Mouse (Mus musculus) kidney, embryonic 15.5 days (tissue): ENCODE measurements around the gene Sh3bp5. TPM values are rescaled to one million over a fixed set of nuclear protein-coding genes. Genes with fewer than 3 reads are reported as not detected.

Experiments
- ATAC-seq: fragments of 200-750 bp; cut with Nextera tagmentation; replicated peaks from 2 replicates; pipeline ENCODE4 v1.8.0; 2017; ENCODE audit warnings: moderate TSS enrichment; ENCODE audit not compliant: low FRiP score
- H3K27ac ChIP-seq: fragments of 300-500 bp; sonication (generic); 2 replicates; pipeline ENCODE4 v1.5.1; 2015; ENCODE audit warnings: mild to moderate bottlenecking, inconsistent platforms
- H3K27me3 ChIP-seq: fragments of 300-500 bp; sonication (generic); 2 replicates; pipeline ENCODE4 v1.6.1; 2015; ENCODE audit warnings: inconsistent platforms
- H3K36me3 ChIP-seq: fragments of 300-500 bp; sonication (generic); 2 replicates; pipeline ENCODE4 v1.6.1; 2015; ENCODE audit warnings: inconsistent platforms
- H3K4me1 ChIP-seq: fragments of 300-500 bp; sonication (generic); 2 replicates; pipeline ENCODE4 v1.6.1; 2015; ENCODE audit warnings: inconsistent platforms
- H3K4me2 ChIP-seq: fragments of 300-500 bp; sonication (generic); 2 replicates; pipeline ENCODE4 v1.6.1; 2015; ENCODE audit warnings: moderate library complexity, mild to moderate bottlenecking, inconsistent platforms
- H3K4me3 ChIP-seq: fragments of 300-500 bp; sonication (generic); replicated peaks from 2 replicates; pipeline ENCODE4 v1.5.1; 2015; ENCODE audit warnings: mild to moderate bottlenecking, inconsistent platforms
- H3K9ac ChIP-seq: fragments of 300-500 bp; sonication (generic); 2 replicates; pipeline ENCODE4 v1.6.1; 2015; ENCODE audit warnings: mild to moderate bottlenecking, inconsistent platforms
- H3K9me3 ChIP-seq: fragments of 300-500 bp; sonication (generic); replicated peaks from 2 replicates; pipeline ENCODE4 v1.6.1; 2016; ENCODE audit warnings: inconsistent platforms
- WGBS: fragments of 180-500 bp; shearing (Covaris S2); methylation state at CpG from one replicate; pipeline ENCODE4 v1.1.7; 2015; ENCODE audit warnings: mixed read lengths; 5-methylcytosine and 5-hydroxymethylcytosine counted together
- polyA plus RNA-seq: library from polyadenylated mRNA; unstranded; fragments of >200 nt; fragmentation: Nextera tagmentation; extraction: Ambion mirVana; gene quantifications from 2 replicates; pipeline ENCODE4 v1.2.1, GENCODE M21; 2015

Gene Sh3bp5
- polyA plus RNA-seq, 1 experiment from 2014 or later = 33.1 TPM

DNA sequence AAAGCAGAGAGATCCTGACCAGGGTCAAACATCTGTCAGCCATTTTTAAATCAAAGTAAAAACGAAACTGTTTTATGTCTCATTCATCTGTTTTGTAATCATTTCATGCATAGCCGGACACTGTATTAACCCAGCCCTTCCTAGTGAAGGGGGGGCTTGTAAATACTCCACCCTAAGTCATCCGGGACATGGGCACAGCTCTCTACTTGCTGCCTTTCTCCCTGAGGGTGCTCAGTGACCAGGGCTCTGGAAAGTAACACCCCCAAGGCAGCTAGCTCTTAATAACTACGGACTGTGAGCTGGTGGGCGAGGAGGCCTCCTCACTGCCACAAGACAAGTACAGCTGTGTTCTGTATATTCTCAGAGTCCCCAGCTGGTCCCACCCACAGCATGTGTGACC, 13.1 kb upstream of the Sh3bp5 start:
- H3K27ac ChIP-seq = no peak overlapping the region
- 63% methylated on average over 5 of the region's 5 CpGs for WGBS
- ATAC-seq = no peak

DNA sequence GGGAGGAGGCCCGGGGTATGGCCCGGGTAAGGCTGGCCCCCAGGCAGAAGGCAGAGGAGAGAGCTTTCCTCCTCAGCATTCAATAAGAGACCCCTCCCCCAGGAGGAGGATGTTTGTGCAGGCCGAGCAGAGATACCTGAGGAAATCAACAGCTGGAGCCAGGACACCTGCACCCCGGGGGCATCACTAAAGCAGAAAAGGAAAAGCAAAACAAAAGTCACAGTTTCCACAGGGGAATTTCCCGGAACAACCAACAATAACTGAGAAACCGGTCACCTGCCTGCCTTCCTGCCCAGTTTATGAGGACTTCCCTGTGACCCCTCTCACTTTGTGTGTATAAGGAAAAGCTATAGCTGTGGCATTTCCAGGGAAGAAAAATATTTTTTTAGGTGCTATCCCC, 7.7 kb upstream of the Sh3bp5 start:
- no peak for ATAC-seq
- Histone ChIP-seq H3K36me3 (no peaks in the 10 kb centered on the region), H3K4me1 (no peaks in the 10 kb centered on the region), H3K4me3 (no peak overlapping the region), H3K9me3 (no peaks in the 10 kb centered on the region), H3K4me2 (no peak overlapping the region), H3K27me3 (no peaks in the 10 kb centered on the region), H3K27ac (peak overlapping the region; percentile 56; the same call in 1 of the 2 replicates), H3K9ac (no peak overlapping the region)
- 49% methylated on average over 6 of the region's 6 CpGs for WGBS

More for the DNA sequence above, 13.1 kb upstream of the Sh3bp5 start:
- Histone ChIP-seq H3K4me3 (no peak overlapping the region), H3K27me3 (no peaks in the 10 kb centered on the region), H3K4me1 (no peaks in the 10 kb centered on the region), H3K9me3 (no peaks in the 10 kb centered on the region), H3K9ac (no peak overlapping the region), H3K4me2 (no peak overlapping the region), H3K36me3 (no peaks in the 10 kb centered on the region)

DNA sequence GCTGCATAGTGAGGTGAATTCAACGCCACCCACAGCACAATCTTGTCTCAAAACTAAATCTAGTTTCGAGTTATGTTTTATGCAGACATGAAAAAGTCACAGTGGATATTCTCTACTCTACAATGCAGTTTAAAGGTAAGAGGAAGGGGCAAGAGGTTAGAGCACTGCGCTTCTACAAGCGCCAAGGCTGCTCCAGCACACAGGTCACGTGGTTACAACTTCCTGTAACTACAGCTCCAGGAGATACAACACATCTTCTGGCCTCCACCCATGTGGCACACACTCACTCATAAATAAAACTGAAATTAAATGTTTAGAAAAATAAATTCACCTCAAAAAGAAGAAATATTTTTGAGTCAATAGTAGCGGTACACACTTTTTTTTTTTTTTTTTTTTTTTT, 4.8 kb upstream of the Sh3bp5 start:
- H3K4me3 ChIP-seq = no peak overlapping the region
- no peak overlapping the region for H3K4me2 ChIP-seq
- 78% methylated on average over 6 of the region's 6 CpGs for WGBS
- no peaks in the 10 kb centered on the region for H3K27me3 ChIP-seq
- no peaks in the 10 kb centered on the region for H3K36me3 ChIP-seq
- H3K4me1 ChIP-seq = peaks cover 6% of the 10 kb centered on the region; the same call in 1 of the 2 replicates
- H3K27ac ChIP-seq = no peak overlapping the region
- H3K9me3 ChIP-seq = no peaks in the 10 kb centered on the region
- no peak overlapping the region for H3K9ac ChIP-seq
- ATAC-seq = no peak

DNA sequence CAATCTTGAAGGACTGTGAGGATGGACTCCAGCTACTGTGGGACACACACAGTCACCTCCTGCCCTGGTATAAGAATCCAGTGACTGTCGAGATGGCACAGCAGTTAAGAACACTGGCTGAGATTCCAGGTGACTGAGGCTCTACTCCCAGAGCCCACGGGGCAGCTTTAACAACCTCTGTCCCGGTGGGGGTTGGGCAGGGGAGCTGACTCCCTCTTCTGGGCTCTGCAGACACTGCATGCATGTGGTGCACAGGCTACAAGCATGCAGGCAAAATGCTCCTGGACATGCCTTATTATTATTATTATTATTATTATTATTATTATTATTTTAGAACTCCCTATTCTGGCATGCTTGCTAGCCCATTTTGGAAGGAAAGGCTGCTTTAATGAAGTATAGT, 4.4 kb upstream of the Sh3bp5 start:
- H3K4me3 ChIP-seq = no peak overlapping the region
- H3K4me2 ChIP-seq = no peak overlapping the region
- no peaks in the 10 kb centered on the region for H3K27me3 ChIP-seq
- no peaks in the 10 kb centered on the region for H3K9me3 ChIP-seq
- H3K4me1 ChIP-seq = peaks cover 10% of the 10 kb centered on the region
- no peak overlapping the region for H3K27ac ChIP-seq
- no peaks in the 10 kb centered on the region for H3K36me3 ChIP-seq
- no peak for ATAC-seq
- no peak overlapping the region for H3K9ac ChIP-seq
- 33% methylated on average over 3 of the region's 3 CpGs for WGBS

DNA sequence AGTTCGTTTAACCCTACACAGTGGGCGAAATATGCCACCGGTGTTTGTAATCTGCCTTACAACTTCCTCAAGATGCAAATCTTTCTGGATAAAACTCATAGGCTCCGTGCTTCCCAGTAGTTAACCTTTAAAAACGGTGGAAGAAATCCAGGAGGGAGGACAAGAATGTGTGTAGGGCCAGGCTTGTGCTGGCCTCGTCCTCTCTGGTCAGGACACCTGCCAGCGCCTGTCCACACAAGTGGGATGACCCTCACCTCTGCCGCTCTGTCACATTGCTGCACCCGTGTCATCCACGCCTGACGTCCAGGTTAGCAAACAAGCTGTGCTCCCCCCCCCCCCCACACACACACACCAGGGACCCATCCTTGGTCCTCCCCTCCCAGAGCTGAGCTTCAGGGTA, 3.4 kb upstream of the Sh3bp5 start:
- no peaks in the 10 kb centered on the region for H3K27me3 ChIP-seq
- no peak overlapping the region for H3K9ac ChIP-seq
- no peaks in the 10 kb centered on the region for H3K36me3 ChIP-seq
- H3K27ac ChIP-seq = no peak overlapping the region
- ATAC-seq = no peak
- H3K4me3 ChIP-seq = no peak overlapping the region
- H3K4me1 ChIP-seq = peaks cover 17% of the 10 kb centered on the region
- H3K4me2 ChIP-seq = no peak overlapping the region
- no peaks in the 10 kb centered on the region for H3K9me3 ChIP-seq
- WGBS = 61% methylated on average over 11 of the region's 11 CpGs

DNA sequence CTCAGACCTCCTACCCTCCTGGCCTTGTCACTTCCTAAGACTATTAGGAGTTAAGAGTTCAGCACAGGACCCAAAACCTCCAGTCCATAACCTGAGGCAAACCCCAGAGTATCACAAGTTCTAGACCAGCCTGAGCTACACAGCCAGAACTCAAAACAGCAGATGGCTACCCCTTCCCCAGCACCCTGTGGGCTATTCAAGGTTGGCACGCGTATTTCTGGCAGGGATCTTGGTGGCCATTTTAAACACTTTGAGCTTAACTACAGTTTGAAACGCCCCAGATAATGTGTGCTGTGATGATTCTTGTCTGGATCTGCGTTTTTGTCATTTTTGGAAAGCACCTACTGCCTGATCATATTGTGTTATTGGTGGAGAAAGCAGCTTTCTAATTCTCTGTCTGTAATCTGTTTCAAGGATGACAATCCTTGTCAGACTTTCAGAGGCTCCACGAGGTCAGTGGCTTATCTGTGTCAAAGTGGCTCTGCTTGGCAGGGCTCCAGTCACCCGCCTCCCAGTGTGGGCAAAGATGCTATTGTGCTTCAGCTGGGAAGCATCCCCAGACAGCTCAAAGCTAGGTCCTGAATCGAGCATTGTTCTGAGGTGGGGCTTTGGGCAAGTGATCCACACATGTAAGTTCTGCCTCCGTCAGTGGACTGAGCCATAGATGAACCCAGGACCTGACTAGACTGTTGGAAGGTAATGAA, 2.1 kb upstream of the Sh3bp5 start:
- no peaks in the 10 kb centered on the region for H3K9me3 ChIP-seq
- peaks cover 30% of the 10 kb centered on the region for H3K4me1 ChIP-seq
- no peak overlapping the region for H3K4me3 ChIP-seq
- H3K4me2 ChIP-seq = no peak overlapping the region
- no peaks in the 10 kb centered on the region for H3K36me3 ChIP-seq
- no peaks in the 10 kb centered on the region for H3K27me3 ChIP-seq
- H3K9ac ChIP-seq = no peak overlapping the region
- 73% methylated on average over 8 of the region's 8 CpGs for WGBS
- ATAC-seq = no peak
- H3K27ac ChIP-seq = no peak overlapping the region

DNA sequence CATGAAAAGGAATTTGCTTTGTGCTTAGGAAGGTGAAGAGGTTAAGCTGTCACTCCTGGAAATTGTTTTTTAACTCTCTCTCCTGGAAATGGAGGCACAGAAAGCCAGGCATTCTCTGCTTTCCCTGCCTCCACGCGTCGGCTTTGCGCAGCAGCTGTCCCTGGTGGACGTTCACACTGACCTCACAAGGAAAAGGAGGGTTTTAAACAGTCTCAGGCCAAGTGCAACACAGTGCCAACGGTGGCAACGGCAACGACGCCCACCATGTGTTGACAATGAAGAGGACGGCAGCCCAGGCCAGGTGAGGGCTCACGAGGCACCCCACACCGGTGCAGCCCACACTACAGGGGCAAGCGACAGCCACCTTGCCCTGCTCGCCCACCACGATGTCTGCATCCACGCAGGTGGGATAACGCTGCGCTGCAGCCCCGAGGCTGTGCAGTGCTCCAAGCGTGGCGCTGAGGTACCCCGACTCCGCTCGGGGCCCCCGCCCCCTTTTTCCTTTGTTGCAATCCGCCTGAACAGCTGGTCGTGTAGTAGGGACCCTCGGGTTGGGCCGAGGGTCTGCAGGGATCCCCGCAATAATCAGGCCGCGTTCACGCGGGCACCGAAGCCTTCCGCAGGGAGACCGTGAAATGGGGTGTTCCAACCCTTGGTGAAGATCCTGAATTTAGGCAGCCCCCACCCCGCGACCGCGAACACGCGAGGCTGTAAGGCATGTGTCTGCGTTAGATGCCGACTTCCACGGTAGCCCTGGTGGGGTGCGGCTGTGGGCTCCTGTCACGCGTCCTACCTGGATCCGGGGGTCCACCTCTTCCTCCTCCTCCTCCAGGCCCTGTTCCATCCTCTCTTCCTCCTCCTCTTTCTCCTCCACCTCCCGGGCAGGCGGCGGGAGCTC, 611 bp downstream of the Sh3bp5 start:
- H3K9ac ChIP-seq = peak overlapping the region; percentile 68
- WGBS = under 1% methylated on average over 53 of the region's 53 CpGs
- H3K9me3 ChIP-seq = no peaks in the 10 kb centered on the region
- no peaks in the 10 kb centered on the region for H3K27me3 ChIP-seq
- H3K4me3 ChIP-seq = peak overlapping the region; percentile 70
- no peaks in the 10 kb centered on the region for H3K36me3 ChIP-seq
- peak overlapping the region; percentile 98 for H3K4me2 ChIP-seq
- peak; percentile 52 for ATAC-seq
- peaks cover 47% of the 10 kb centered on the region for H3K4me1 ChIP-seq
- peak overlapping the region; percentile 75 for H3K27ac ChIP-seq

DNA sequence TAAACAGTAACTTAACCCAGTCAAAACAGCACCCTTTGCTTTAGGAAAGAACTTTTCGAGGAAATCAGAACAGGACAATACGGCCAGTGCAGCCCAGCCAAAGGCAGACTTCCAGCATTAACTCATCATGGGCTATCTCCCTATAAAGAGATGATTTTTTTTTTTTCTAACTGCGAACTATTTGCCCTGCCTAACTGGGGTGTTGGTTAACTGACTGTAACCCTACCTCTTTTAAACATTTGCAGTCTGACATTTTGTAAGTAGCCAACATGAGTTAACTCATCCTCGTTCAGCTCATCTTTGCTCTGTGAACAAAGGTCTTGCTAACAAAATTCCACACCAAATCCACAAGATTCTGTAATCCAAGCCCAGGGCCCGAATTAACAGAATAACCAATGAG, 1.5 kb downstream of the Sh3bp5 start:
- no peaks in the 10 kb centered on the region for H3K9me3 ChIP-seq
- peaks cover 54% of the 10 kb centered on the region for H3K4me1 ChIP-seq
- peak overlapping the region; percentile 98 for H3K4me2 ChIP-seq
- no peak overlapping the region for H3K9ac ChIP-seq
- H3K27me3 ChIP-seq = no peaks in the 10 kb centered on the region
- no peak for ATAC-seq
- H3K4me3 ChIP-seq = peak overlapping the region; percentile 70
- WGBS = 29% methylated on average over 5 of the region's 5 CpGs
- H3K36me3 ChIP-seq = no peaks in the 10 kb centered on the region
- peak overlapping the region; percentile 79 for H3K27ac ChIP-seq

DNA sequence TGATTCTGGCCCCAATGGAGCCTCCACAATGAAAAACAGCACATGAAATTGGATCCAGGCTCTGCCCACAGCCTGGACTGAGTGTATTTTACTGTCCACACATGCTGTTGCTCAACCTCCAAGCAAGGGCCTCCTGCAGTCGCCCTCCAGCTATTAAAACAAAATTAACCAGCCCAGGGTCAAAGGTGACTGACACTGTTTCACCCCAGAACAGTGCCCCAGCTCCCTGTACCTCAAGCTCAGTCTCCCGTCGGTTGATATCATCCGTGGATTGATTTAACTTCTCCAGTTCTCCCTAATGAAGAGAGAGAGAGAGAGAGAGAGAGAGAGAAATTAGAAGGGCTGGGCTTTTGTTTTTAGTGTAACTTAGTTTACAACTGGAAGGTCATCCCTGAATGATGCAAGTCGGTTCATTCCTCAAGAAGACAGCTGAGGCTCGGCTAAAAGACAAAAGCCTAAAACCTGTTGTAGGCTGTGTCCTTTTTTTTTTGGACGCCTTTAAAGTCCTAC, 2.0 kb downstream of the Sh3bp5 start:
- H3K27ac ChIP-seq = peak overlapping the region; percentile 79
- 13% methylated on average over 7 of the region's 7 CpGs for WGBS
- H3K27me3 ChIP-seq = no peaks in the 10 kb centered on the region
- peak overlapping the region; percentile 98 for H3K4me2 ChIP-seq
- H3K4me1 ChIP-seq = peaks cover 59% of the 10 kb centered on the region
- H3K9me3 ChIP-seq = no peaks in the 10 kb centered on the region
- H3K36me3 ChIP-seq = no peaks in the 10 kb centered on the region
- peak; percentile 31 for ATAC-seq
- no peak overlapping the region for H3K9ac ChIP-seq
- H3K4me3 ChIP-seq = peak overlapping the region; percentile 70

DNA sequence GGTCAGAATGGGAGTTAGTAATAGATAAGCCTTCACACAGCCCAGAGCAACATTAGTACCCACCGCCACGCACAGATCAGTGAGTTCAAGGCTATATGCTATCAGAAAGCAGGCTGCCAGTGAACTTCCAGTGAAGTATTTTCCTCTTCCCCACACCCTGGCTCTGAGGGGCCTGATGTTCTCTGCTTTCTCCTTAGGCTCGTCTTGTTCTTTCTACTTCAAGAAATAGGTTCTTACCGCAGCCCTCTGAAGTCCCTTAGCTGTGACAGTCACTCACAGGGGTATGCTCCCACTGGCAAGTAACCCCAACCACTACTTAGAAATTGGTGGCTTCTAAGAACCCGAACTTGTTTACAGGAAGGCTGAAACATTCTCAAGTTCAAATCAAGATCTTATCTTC, 2.8 kb downstream of the Sh3bp5 start:
- no peak overlapping the region for H3K9ac ChIP-seq
- no peak overlapping the region for H3K4me3 ChIP-seq
- H3K27ac ChIP-seq = peak overlapping the region; percentile 79
- WGBS = 38% methylated on average over 5 of the region's 5 CpGs
- H3K36me3 ChIP-seq = no peaks in the 10 kb centered on the region
- H3K9me3 ChIP-seq = no peaks in the 10 kb centered on the region
- peak overlapping the region; percentile 98 for H3K4me2 ChIP-seq
- no peaks in the 10 kb centered on the region for H3K27me3 ChIP-seq
- ATAC-seq = no peak
- peaks cover 67% of the 10 kb centered on the region for H3K4me1 ChIP-seq

DNA sequence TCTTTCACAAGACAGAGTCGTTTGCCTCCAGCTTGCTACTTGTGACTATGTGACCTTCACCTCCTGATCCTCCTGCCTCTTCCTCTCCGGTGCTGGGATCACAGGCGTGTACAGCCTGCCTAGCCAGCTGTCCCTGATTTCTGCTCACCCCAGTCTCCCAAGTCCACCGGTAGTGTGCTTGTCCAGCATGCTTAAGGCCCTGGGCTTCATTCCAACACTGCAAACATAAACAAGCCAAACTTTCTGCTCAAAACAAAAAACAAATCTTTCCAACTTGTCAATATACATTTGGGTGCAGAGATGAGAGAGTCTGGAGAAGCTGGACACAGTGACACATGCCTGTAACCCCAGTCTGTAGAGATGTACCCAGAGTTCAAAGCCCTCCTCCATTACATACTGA, 3.5 kb downstream of the Sh3bp5 start:
- H3K27me3 ChIP-seq = no peaks in the 10 kb centered on the region
- H3K4me3 ChIP-seq = no peak overlapping the region
- peak overlapping the region; percentile 79 for H3K27ac ChIP-seq
- H3K9me3 ChIP-seq = no peaks in the 10 kb centered on the region
- no peak overlapping the region for H3K4me2 ChIP-seq
- peaks cover 74% of the 10 kb centered on the region for H3K4me1 ChIP-seq
- H3K36me3 ChIP-seq = 0 out of 2 replicates have a peak, but pooled peaks cover 5% of the 10 kb centered on the region
- no peak for ATAC-seq
- 26% methylated on average over 4 of the region's 4 CpGs for WGBS
- H3K9ac ChIP-seq = no peak overlapping the region

DNA sequence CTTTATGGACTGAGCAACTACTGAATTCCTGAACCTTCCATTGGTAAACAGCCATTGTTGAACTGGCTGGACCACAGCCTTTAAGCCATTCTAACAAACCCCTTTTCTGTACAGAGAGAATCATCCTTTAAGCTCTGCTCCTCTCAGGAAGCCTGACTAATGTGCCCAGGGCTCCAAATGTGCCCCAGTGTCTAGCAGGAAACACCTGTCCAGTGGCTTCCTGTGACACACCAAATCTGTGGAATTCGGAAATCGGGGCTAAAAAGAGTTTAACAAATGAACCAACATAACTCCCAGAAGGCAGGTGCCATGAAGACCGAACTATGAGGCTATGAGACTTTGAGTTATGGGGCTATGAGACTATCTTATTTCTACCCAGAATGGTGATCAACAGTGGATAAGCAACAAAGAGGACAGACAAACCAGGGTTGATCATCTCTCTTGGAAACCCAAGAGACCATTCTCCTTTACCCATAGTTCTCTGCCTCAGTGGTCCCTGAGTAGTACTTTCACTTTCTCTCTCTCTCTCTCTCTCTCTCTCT, 4.0 kb downstream of the Sh3bp5 start:
- no peak for ATAC-seq
- WGBS = 61% methylated on average over 3 of the region's 3 CpGs
- Histone ChIP-seq H3K4me1 (peaks cover 75% of the 10 kb centered on the region), H3K36me3 (0 out of 2 replicates have a peak, but pooled peaks cover 7% of the 10 kb centered on the region), H3K4me2 (no peak overlapping the region), H3K9ac (no peak overlapping the region), H3K27me3 (no peaks in the 10 kb centered on the region), H3K4me3 (no peak overlapping the region), H3K9me3 (no peaks in the 10 kb centered on the region), H3K27ac (peak overlapping the region; percentile 73)
